Mouse (Mus musculus): ENCODE data around the gene Spdef. TPM values are rescaled to one million over a fixed set of nuclear protein-coding genes. Genes with fewer than 3 reads are reported as not detected.
A peak's percentile ranks its signal among the peaks of the same experiment; 100 is the strongest.

Gene Spdef
- total and polyA plus RNA-seq, 3 experiments, result 0.02 TPM; not detected in 2

- Histone ChIP-seq H3K4me3 (ENCODE audit: low read depth, low read length) (no peak overlapping the region), H3K27me3 (ENCODE audit: insufficient read depth, low read length) (peaks cover 26% of the 10 kb centered on the region), H3K36me3 (replicated peaks) (no peaks in the 10 kb centered on the region), H3K4me1 (ENCODE audit: insufficient read depth, low read depth, low read length) (no peaks in the 10 kb centered on the region), H3K9me3 (replicated peaks) (no peaks in the 10 kb centered on the region)
- no peak for TF ChIP-seq CTCF (IDR thresholded peaks at IDR 0.05; ENCODE audit: low read depth, low read length)
- TF ChIP-seq POLR2AphosphoS5 (IDR thresholded peaks at IDR 0.05; ENCODE audit: insufficient replicate concordance, low read depth, low read length), result no peak
- no peak for TF ChIP-seq GATA1 (IDR thresholded peaks at IDR 0.05; ENCODE audit: borderline replicate concordance, low read length)
- no peak for TF ChIP-seq TAL1 (conservative IDR thresholded peaks at IDR 0.05; ENCODE audit: low read depth, low read length)
- TF ChIP-seq GATA2 (IDR thresholded peaks at IDR 0.05; ENCODE audit: borderline replicate concordance, low read depth, low read length), result no peak
- ATAC-seq (ENCODE audit: extremely low read depth, insufficient number of reproducible peaks, low FRiP score, poor library complexity, severe bottlenecking) (no peak), DNase-seq (ENCODE audit: low spot score) (peak; percentile 32)
Observed at GRCm38 (mm10) chr17:27724327-27724726, 4.4 kb downstream of the Spdef start.

DNA sequence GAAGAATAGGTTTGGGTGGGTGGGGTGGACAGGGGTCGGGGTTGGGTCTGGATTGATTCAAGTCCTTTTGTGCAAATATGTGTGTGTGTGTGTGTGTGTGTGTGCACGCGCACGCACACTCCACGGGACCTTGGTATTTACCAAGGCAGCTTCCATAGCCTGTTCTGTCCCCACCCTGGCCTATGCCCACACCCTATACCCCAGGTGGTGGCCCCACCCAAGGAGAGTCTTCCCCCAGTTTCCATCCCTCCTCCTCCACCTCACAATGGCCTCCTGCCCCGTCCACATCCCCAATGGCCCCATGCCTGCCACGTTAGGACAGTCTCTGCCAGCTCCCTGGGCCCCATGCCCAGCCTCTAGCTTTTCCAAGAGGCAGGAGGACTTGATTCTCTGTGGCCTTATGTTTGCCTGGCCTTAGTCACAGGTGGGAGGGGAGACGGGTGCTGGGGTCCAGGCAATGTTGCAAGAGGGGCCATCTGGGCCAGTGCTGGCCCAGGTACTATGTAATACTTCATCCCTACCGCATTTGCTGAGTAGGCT, 7.6 kb downstream of the Spdef start:
- TF ChIP-seq CTCF (IDR thresholded peaks at IDR 0.05; ENCODE audit: low read depth, low read length) (no peak), TAL1 (conservative IDR thresholded peaks at IDR 0.05; ENCODE audit: low read depth, low read length) (no peak), POLR2AphosphoS5 (IDR thresholded peaks at IDR 0.05; ENCODE audit: insufficient replicate concordance, low read depth, low read length) (no peak), GATA2 (IDR thresholded peaks at IDR 0.05; ENCODE audit: borderline replicate concordance, low read depth, low read length) (no peak), GATA1 (IDR thresholded peaks at IDR 0.05; ENCODE audit: borderline replicate concordance, low read length) (no peak)
- no peak overlapping the region for H3K4me3 ChIP-seq (ENCODE audit: low read depth, low read length)
- H3K27me3 ChIP-seq (ENCODE audit: insufficient read depth, low read length), result peaks cover 26% of the 10 kb centered on the region; the same call in 1 of the 2 replicates
- H3K9me3 ChIP-seq (replicated peaks), result no peaks in the 10 kb centered on the region
- no peaks in the 10 kb centered on the region for H3K4me1 ChIP-seq (ENCODE audit: insufficient read depth, low read depth, low read length)
- DNase-seq (ENCODE audit: low spot score), result no peak
- no peak for ATAC-seq (ENCODE audit: extremely low read depth, insufficient number of reproducible peaks, low FRiP score, poor library complexity, severe bottlenecking)
- no peaks in the 10 kb centered on the region for H3K36me3 ChIP-seq (replicated peaks)

DNA sequence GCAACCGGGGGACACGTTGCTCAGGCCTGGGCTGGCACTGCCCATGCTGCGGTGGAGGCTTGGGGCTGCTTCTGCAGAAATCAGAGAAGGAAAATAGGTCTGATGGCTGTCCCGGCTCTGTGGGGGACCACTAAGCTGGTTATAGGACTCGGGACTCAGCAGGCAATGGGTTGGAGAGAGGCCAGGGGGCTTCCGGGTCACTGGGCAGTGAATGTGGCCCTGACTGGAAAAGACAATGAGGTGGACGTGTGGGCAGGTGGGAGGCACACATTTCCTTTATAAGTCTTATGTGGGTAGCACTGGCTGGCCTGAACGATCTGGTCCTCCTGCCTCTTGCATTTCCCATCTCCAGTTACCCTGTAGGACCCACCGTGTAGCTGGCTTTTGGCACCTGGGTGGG, 8.4 kb downstream of the Spdef start:
- DNase-seq (ENCODE audit: low spot score), result no peak
- no peak for TF ChIP-seq CTCF (IDR thresholded peaks at IDR 0.05; ENCODE audit: low read depth, low read length)
- TF ChIP-seq GATA2 (IDR thresholded peaks at IDR 0.05; ENCODE audit: borderline replicate concordance, low read depth, low read length), result no peak
- no peak for TF ChIP-seq TAL1 (conservative IDR thresholded peaks at IDR 0.05; ENCODE audit: low read depth, low read length)
- no peak for TF ChIP-seq POLR2AphosphoS5 (IDR thresholded peaks at IDR 0.05; ENCODE audit: insufficient replicate concordance, low read depth, low read length)
- no peak for TF ChIP-seq GATA1 (IDR thresholded peaks at IDR 0.05; ENCODE audit: borderline replicate concordance, low read length)
- no peak for ATAC-seq (ENCODE audit: extremely low read depth, insufficient number of reproducible peaks, low FRiP score, poor library complexity, severe bottlenecking)
- Histone ChIP-seq H3K27me3 (ENCODE audit: insufficient read depth, low read length) (peaks cover 24% of the 10 kb centered on the region; the same call in 1 of the 2 replicates), H3K4me3 (ENCODE audit: low read depth, low read length) (no peak overlapping the region), H3K4me1 (ENCODE audit: insufficient read depth, low read depth, low read length) (no peaks in the 10 kb centered on the region), H3K36me3 (replicated peaks) (no peaks in the 10 kb centered on the region), H3K9me3 (replicated peaks) (no peaks in the 10 kb centered on the region)

DNA sequence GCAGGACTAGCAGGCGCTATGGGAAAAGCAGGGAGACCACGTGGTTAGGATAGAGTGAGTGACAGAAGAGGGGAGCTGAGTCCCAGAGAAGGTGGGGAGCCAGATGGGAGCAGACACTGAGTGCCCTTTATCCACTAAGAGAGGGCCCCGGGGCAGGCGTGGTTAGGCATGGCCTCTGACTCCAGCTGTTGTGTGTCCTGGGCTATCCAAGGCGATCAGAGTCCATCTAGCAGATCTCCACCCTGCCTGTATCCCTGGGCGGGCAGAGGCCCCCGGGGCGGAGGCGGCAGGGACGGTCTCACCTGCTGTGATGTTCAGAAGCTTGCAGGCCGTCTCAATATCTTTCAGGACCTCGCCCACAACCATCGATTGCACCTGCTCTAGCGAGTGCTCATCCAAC, 9.1 kb downstream of the Spdef start:
- no peak for TF ChIP-seq GATA2 (IDR thresholded peaks at IDR 0.05; ENCODE audit: borderline replicate concordance, low read depth, low read length)
- TF ChIP-seq GATA1 (IDR thresholded peaks at IDR 0.05; ENCODE audit: borderline replicate concordance, low read length), result no peak
- H3K36me3 ChIP-seq (replicated peaks), result no peaks in the 10 kb centered on the region
- no peak overlapping the region for H3K4me3 ChIP-seq (ENCODE audit: low read depth, low read length)
- no peaks in the 10 kb centered on the region for H3K9me3 ChIP-seq (replicated peaks)
- H3K27me3 ChIP-seq (ENCODE audit: insufficient read depth, low read length), result peaks cover 25% of the 10 kb centered on the region; the same call in 1 of the 2 replicates
- DNase-seq (ENCODE audit: low spot score) (no peak), ATAC-seq (ENCODE audit: extremely low read depth, insufficient number of reproducible peaks, low FRiP score, poor library complexity, severe bottlenecking) (no peak)
- no peaks in the 10 kb centered on the region for H3K4me1 ChIP-seq (ENCODE audit: insufficient read depth, low read depth, low read length)

DNA sequence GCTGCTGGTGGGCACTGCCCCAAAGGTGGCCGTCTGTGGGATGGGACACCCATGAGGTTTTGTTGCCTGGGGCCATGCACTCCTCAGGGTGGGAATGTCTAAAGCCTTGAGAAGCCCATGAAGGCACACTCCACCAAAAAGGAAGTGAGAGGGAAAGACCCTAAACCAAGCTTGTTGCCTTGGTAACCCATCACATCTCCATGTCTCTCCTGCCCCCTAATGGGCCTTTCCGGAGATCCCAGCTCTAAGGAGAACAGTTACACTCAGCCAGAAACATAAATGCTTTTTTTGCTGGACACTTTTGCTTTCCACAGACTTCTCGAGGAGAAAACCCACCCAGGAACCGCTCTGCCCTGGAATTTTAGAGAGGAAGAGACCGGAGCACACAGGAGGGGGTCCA, 10.5 kb downstream of the Spdef start:
- H3K4me3 ChIP-seq (ENCODE audit: low read depth, low read length), result no peak overlapping the region
- DNase-seq (ENCODE audit: low spot score), result no peak
- H3K27me3 ChIP-seq (ENCODE audit: insufficient read depth, low read length), result peaks cover 29% of the 10 kb centered on the region; the same call in 1 of the 2 replicates
- ATAC-seq (ENCODE audit: extremely low read depth, insufficient number of reproducible peaks, low FRiP score, poor library complexity, severe bottlenecking), result no peak
- no peaks in the 10 kb centered on the region for H3K9me3 ChIP-seq (replicated peaks)
- no peaks in the 10 kb centered on the region for H3K36me3 ChIP-seq (replicated peaks)
- TF ChIP-seq GATA2 (IDR thresholded peaks at IDR 0.05; ENCODE audit: borderline replicate concordance, low read depth, low read length) (no peak), POLR2AphosphoS5 (IDR thresholded peaks at IDR 0.05; ENCODE audit: insufficient replicate concordance, low read depth, low read length) (no peak), GATA1 (IDR thresholded peaks at IDR 0.05; ENCODE audit: borderline replicate concordance, low read length) (no peak), CTCF (IDR thresholded peaks at IDR 0.05; ENCODE audit: low read depth, low read length) (no peak), TAL1 (conservative IDR thresholded peaks at IDR 0.05; ENCODE audit: low read depth, low read length) (no peak)
- H3K4me1 ChIP-seq (ENCODE audit: insufficient read depth, low read depth, low read length), result no peaks in the 10 kb centered on the region

DNA sequence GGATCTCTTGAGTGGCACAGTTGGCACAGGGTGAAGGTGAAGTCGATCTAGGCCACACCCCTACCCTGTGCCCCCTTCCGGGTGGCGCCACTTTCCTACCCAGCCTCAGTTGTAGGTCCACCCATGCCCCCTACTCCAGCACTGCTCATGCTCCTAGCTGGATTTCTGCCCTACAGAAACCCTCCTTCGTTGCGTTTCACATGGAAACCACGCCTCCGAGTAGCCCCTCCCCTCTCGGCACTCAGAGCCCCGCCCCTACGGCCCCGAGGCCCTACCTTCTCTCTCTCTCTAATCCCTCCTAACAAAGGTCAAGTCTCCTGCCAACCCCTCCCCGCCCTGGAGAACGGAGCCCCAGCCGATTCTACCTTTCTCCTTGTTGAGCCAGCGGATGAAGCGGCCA, 12.0 kb downstream of the Spdef start:
- no peaks in the 10 kb centered on the region for H3K36me3 ChIP-seq (replicated peaks)
- peaks cover 32% of the 10 kb centered on the region; the same call in 1 of the 2 replicates for H3K27me3 ChIP-seq (ENCODE audit: insufficient read depth, low read length)
- no peaks in the 10 kb centered on the region for H3K9me3 ChIP-seq (replicated peaks)
- H3K4me1 ChIP-seq (ENCODE audit: insufficient read depth, low read depth, low read length), result no peaks in the 10 kb centered on the region
- no peak for TF ChIP-seq TAL1 (conservative IDR thresholded peaks at IDR 0.05; ENCODE audit: low read depth, low read length)
- no peak for TF ChIP-seq CTCF (IDR thresholded peaks at IDR 0.05; ENCODE audit: low read depth, low read length)
- TF ChIP-seq POLR2AphosphoS5 (IDR thresholded peaks at IDR 0.05; ENCODE audit: insufficient replicate concordance, low read depth, low read length), result no peak
- TF ChIP-seq GATA2 (IDR thresholded peaks at IDR 0.05; ENCODE audit: borderline replicate concordance, low read depth, low read length), result no peak
- no peak for TF ChIP-seq GATA1 (IDR thresholded peaks at IDR 0.05; ENCODE audit: borderline replicate concordance, low read length)
- H3K4me3 ChIP-seq (ENCODE audit: low read depth, low read length), result no peak overlapping the region
- DNase-seq (ENCODE audit: low spot score), result no peak
- ATAC-seq (ENCODE audit: extremely low read depth, insufficient number of reproducible peaks, low FRiP score, poor library complexity, severe bottlenecking), result no peak

Data from G1E (cell line).